Mouse (Mus musculus) heart, embryonic 10.5 days (tissue): ENCODE results near the gene Adsl. TPM values are rescaled to one million over a fixed set of nuclear protein-coding genes. Genes with fewer than 3 reads are reported as not detected.

Experiments
- DNase-seq: peaks from one replicate; pipeline ENCODE4 v3.0.0-alpha.2; 2017; ENCODE audit warnings: low spot score
- H3K27ac ChIP-seq: fragments of 300-500 bp; sonication (generic); 2 replicates; pipeline ENCODE4 v1.5.1; 2016; ENCODE audit warnings: mild to moderate bottlenecking
- H3K27me3 ChIP-seq: fragments of 300-500 bp; sonication (generic); 2 replicates; pipeline ENCODE4 v1.6.1; 2016; ENCODE audit warnings: mild to moderate bottlenecking; ENCODE audit not compliant: poor library complexity, insufficient read depth, severe bottlenecking
- H3K36me3 ChIP-seq: fragments of 300-500 bp; sonication (generic); 2 replicates; pipeline ENCODE4 v1.6.1; 2016; ENCODE audit warnings: mild to moderate bottlenecking, moderate library complexity
- H3K4me1 ChIP-seq: fragments of 300-500 bp; sonication (generic); 2 replicates; pipeline ENCODE4 v1.6.1; 2016; ENCODE audit warnings: mild to moderate bottlenecking
- H3K4me3 ChIP-seq: fragments of 300-500 bp; sonication (generic); 2 replicates; pipeline ENCODE4 v1.5.1; 2016; ENCODE audit warnings: mild to moderate bottlenecking, moderate library complexity
- H3K9me3 ChIP-seq: fragments of 300-500 bp; sonication (generic); 2 replicates; pipeline ENCODE4 v1.6.1; 2016; ENCODE audit warnings: mild to moderate bottlenecking, moderate library complexity
- WGBS: fragments of 180-500 bp; shearing (Covaris S2); methylation state at CpG from one replicate; pipeline ENCODE4 v1.1.7; 2016; 5-methylcytosine and 5-hydroxymethylcytosine counted together
- polyA plus RNA-seq: library from polyadenylated mRNA; unstranded; fragments of >200 nt; fragmentation: Nextera tagmentation; extraction: Ambion mirVana; gene quantifications from 2 replicates; pipeline ENCODE4 v1.2.1, GENCODE M21; 2016

Gene Adsl
- polyA plus RNA-seq, 1 experiment from 2014 or later, result 220 TPM

DNA sequence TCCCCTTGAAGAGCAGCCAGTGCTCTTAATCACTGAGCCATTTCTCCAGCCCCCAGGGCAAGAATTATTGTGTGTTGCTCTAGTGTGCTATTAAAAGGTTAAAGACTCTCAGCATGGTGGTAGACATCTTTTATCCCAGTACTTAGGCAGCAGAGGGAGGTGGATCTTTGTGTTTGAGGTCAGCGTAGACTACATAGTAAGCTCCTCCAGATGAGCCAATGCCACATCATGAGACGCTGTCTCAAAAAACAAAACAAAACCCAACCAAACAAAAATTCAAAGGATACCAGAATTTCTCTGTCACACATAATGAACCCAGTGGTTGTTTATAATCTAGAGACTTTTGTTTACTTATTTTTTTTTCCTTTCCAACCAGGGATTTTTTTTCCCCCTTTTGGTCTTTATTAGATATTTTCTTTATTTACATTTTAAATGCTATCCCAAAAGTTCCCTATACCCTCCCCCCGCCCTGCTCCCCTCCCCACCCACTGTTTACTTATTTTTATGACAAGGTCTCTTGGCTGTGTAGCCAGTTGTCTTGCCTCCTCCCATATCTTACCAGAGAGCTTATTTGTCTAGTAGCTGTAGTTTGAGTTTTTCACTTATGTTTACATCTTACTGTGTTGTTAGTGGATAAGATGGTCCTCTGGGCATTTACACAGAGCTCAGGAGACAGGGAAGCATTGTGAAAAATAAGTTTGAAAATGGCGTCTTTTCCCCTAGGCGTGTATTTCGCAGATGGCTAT is 48.0 kb downstream of the Adsl start:
- no peak overlapping the region for H3K4me3 ChIP-seq
- 86% methylated on average over 6 of the region's 6 CpGs for WGBS
- H3K36me3 ChIP-seq, result no peaks in the 10 kb centered on the region
- no peak for DNase-seq
- no peak overlapping the region for H3K27ac ChIP-seq
- H3K4me1 ChIP-seq, result peaks cover 10% of the 10 kb centered on the region
- no peaks in the 10 kb centered on the region for H3K9me3 ChIP-seq
- no peaks in the 10 kb centered on the region for H3K27me3 ChIP-seq

DNA sequence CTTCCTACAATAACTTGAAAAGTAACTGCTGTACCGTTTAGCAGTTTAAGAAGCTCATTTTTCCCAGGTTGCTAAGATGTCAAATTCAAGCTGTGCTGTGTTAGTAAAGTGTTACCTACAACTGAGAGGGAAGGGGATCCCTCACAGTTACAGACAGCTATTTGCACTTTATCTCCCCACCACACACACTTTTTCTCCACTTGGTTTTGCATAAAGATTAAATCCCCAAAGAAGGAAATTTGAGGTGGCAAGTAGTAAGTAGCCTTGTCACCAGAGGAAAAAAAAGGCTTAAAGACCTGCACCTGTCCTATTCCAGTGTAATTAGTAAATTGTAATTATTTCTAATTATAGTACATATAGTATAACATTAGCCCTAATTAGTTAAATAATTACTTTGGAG is 48.8 kb downstream of the Adsl start:
- Histone ChIP-seq H3K4me1 (peaks cover 10% of the 10 kb centered on the region), H3K27me3 (no peaks in the 10 kb centered on the region), H3K27ac (no peak overlapping the region), H3K4me3 (no peak overlapping the region), H3K9me3 (no peaks in the 10 kb centered on the region), H3K36me3 (no peaks in the 10 kb centered on the region)
- 41% methylated on average over 1 of the region's 1 CpGs for WGBS
- DNase-seq, result no peak

DNA sequence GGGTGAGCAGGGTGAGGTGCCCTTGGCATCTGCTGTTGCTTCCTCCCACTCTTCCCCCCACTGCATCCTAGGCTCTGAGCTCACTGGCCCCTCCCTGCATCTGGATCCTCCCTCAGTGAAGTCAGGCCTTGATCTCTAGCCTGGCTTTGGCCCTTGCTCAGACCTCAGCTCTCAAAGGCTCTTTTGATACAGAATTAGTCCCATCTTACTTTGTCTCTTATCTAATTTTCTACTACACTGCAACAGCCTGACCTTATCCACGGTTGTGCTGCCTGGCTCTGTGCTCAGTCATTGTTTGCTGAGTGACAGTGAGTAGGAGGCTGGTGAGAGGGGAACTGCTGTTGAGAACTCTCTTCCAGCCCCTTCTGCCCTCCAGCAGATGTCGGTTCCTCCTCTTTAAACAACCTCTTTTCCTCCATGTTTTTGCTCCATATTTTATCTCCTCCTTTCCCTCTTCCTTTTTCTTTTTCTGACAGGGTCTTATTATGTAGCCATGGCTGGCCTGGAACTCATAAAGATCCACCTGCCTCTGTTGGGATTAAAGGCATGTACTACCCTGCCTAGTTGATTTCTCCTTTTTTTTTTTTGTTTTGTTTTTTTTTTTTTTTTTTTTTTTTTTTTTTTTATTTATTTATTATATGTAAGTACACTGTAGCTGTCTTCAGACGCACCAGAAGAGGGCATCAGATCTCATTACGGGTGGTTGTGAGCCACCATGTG is 52.3 kb downstream of the Adsl start:
- no peaks in the 10 kb centered on the region for H3K9me3 ChIP-seq
- H3K36me3 ChIP-seq, result peaks cover 13% of the 10 kb centered on the region; the same call in 1 of the 2 replicates
- peaks cover 10% of the 10 kb centered on the region for H3K4me1 ChIP-seq
- H3K27me3 ChIP-seq, result no peaks in the 10 kb centered on the region
- 0 out of 2 replicates have a peak overlapping the region, but pooled peaks have one; percentile 36 for H3K27ac ChIP-seq
- no peak overlapping the region for H3K4me3 ChIP-seq
- WGBS, result 28% methylated on average over 3 of the region's 4 CpGs
- no peak for DNase-seq

DNA sequence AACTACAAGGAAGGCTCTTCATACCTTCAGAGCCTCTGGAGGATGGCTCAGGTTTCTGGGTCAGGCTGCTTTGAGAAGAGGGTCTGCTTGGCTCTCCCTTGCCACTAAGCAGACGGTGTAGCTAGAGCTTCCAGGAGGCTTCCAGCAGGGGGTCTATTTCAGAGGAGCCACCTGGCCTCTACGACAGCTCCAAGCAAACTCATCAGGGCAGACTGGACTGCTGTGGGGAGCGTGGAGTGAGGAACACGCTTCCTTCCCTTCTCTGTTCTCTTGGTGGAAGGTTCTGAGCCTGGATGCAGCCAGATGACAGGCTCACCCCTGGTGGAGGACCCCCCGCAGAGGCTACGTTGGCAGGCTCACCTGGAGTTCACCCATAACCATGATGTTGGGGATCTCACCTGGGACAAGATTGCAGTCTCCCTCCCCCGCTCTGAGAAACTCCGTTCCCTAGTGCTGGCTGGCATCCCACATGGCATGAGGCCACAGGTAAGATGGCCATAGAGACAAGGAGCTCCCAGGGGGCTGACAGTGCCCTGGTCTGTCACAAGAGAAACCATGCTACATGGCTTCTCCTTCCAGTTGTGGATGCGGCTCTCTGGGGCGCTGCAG is 57.9 kb downstream of the Adsl start:
- peak; percentile 67 for DNase-seq
- Histone ChIP-seq H3K36me3 (peaks cover 49% of the 10 kb centered on the region), H3K27ac (no peak overlapping the region), H3K4me3 (no peak overlapping the region), H3K4me1 (peaks cover 11% of the 10 kb centered on the region; the same call in 1 of the 2 replicates), H3K27me3 (0 out of 2 replicates have a peak, but pooled peaks cover 4% of the 10 kb centered on the region), H3K9me3 (no peaks in the 10 kb centered on the region)
- 81% methylated on average over 10 of the region's 10 CpGs for WGBS

DNA sequence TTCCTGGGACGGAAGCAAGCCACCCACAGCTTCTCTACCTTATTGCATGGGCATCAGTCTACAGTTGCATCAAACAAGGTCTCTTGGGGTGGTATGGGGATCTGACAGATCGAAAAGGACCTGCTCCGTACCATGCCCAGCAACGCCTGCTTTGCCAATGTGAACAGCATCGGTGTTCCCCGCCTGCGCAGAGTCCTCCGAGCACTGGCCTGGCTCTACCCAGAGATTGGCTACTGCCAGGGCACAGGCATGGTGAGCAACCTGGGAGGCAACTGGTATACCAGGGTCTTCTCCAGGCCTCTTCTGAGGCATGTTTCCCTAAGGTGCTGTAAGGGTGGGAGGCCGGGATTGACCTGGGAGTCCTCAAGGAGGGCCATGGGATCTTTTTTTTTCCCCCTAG is 59.0 kb downstream of the Adsl start:
- Histone ChIP-seq H3K9me3 (no peaks in the 10 kb centered on the region), H3K27ac (no peak overlapping the region), H3K27me3 (0 out of 2 replicates have a peak, but pooled peaks cover 4% of the 10 kb centered on the region), H3K36me3 (peaks cover 59% of the 10 kb centered on the region), H3K4me3 (no peak overlapping the region), H3K4me1 (peaks cover 11% of the 10 kb centered on the region; the same call in 1 of the 2 replicates)
- 94% methylated on average over 9 of the region's 9 CpGs for WGBS
- DNase-seq, result peak; percentile 62

DNA sequence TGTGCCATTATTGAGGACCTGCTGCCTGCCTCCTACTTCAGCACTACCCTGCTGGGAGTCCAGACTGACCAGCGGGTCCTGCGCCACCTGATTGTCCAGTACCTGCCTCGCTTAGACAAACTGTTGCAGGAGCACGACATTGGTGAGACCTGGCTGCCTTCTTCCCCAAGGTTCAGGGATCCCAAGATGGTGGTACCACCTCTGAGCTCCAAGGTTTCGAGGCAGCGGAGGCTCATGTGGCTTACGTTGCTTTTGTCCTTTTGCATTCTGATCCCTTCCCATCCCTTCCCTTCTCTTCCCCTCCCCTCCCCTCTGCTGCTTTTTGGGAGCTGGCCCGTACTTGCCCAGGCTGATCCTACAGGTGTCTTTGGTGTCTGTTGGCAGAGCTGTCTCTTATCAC is 59.6 kb downstream of the Adsl start:
- 87% methylated on average over 8 of the region's 8 CpGs for WGBS
- DNase-seq, result peak; percentile 67
- H3K36me3 ChIP-seq, result peaks cover 60% of the 10 kb centered on the region
- 0 out of 2 replicates have a peak, but pooled peaks cover 4% of the 10 kb centered on the region for H3K27me3 ChIP-seq
- no peak overlapping the region for H3K4me3 ChIP-seq
- H3K27ac ChIP-seq, result no peak overlapping the region
- H3K9me3 ChIP-seq, result no peaks in the 10 kb centered on the region
- peaks cover 11% of the 10 kb centered on the region; the same call in 1 of the 2 replicates for H3K4me1 ChIP-seq

DNA sequence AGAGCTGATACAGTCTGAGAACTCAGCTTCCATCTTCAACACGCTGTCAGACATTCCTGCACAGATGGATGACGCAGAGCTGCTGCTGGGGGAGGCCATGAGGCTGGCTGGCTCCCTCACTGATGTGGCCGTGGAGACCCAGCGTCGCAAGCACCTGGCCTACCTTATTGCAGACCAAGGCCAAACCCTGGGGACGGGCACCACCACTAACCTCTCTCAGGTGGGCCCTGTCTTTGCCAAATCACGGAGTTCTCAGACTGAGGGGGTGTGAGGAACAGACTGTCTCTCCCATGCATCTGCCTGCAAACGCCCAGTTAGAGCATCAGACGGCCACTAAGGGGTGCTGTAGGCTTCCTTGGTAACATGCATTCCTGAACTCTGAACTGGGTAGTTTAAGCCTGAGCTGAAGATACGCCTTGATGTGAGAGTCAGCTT is 60.4 kb downstream of the Adsl start:
- peak; percentile 68 for DNase-seq
- H3K9me3 ChIP-seq, result no peaks in the 10 kb centered on the region
- H3K4me1 ChIP-seq, result peaks cover 14% of the 10 kb centered on the region; the same call in 1 of the 2 replicates
- 0 out of 2 replicates have a peak, but pooled peaks cover 4% of the 10 kb centered on the region for H3K27me3 ChIP-seq
- no peak overlapping the region for H3K4me3 ChIP-seq
- peaks cover 61% of the 10 kb centered on the region for H3K36me3 ChIP-seq
- WGBS, result 57% methylated on average over 10 of the region's 10 CpGs
- no peak overlapping the region for H3K27ac ChIP-seq

DNA sequence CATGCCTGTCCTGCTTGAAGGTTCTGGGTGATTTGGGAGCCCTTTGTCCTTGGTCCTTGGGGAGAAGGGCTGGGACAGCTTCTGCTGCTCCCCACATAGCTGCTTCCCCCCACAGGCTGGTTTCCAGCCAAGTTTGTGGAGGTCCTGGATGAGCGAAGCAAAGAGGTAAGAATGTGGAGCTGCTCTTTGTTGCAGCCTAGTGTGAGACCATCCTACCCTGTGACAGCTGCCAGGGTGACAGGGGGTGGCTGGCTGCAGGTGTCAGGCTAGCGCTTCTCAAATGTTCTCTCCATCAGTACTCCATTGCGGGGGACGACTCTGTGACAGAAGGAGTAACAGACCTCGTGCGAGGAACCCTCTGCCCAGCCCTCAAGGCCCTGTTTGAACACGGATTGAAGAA is 61.8 kb downstream of the Adsl start:
- Histone ChIP-seq H3K4me3 (no peak overlapping the region), H3K27ac (no peak overlapping the region), H3K9me3 (no peaks in the 10 kb centered on the region), H3K36me3 (peaks cover 69% of the 10 kb centered on the region), H3K27me3 (0 out of 2 replicates have a peak, but pooled peaks cover 4% of the 10 kb centered on the region), H3K4me1 (peaks cover 14% of the 10 kb centered on the region; the same call in 1 of the 2 replicates)
- no peak for DNase-seq
- WGBS, result 83% methylated on average over 7 of the region's 7 CpGs

DNA sequence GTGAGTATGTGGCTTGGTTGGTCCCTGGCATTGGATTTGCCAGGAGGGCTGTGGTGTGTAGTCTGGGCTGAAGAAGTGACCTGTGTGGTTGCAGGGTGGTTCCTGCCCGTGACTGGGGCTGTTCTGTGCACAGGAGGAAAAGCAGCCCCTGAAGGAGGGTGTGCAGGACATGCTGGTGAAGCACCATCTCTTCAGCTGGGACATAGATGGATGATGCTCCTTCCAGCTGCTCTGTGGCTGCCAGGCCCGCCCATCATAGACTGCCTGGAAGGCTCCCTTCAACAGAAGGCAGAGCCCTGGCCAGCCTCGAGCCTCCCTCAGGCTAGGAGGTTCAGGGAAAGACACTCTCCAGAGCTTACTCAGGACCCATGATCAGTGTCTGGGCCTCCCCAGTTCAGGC is 63.2 kb downstream of the Adsl start:
- no peaks in the 10 kb centered on the region for H3K9me3 ChIP-seq
- DNase-seq, result no peak
- H3K4me1 ChIP-seq, result peaks cover 14% of the 10 kb centered on the region; the same call in 1 of the 2 replicates
- H3K36me3 ChIP-seq, result peaks cover 79% of the 10 kb centered on the region
- 63% methylated on average over 3 of the region's 3 CpGs for WGBS
- H3K27me3 ChIP-seq, result 0 out of 2 replicates have a peak, but pooled peaks cover 3% of the 10 kb centered on the region
- no peak overlapping the region for H3K27ac ChIP-seq
- no peak overlapping the region for H3K4me3 ChIP-seq

DNA sequence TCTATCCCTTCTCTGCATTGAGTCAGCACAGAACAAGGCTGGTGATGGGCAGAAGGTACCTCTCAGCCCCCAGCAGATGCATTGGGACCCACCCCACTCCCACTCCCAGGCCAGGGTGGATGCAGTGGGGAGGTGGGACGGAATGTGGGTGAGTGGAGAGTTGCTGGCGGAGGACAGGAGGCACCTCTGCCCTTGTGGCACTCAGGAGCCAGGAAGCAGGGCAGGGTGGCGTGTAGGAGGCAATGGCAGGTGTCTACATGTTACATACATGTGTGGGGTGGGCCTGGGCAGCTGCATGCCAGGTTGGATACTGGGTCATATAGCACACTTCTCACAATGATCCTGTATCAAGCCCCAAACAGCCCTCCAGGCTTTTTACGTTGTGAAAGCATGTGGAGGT is 64.1 kb downstream of the Adsl start:
- Histone ChIP-seq H3K9me3 (no peaks in the 10 kb centered on the region), H3K4me1 (peaks cover 14% of the 10 kb centered on the region; the same call in 1 of the 2 replicates), H3K36me3 (peaks cover 84% of the 10 kb centered on the region), H3K27ac (no peak overlapping the region), H3K4me3 (no peak overlapping the region), H3K27me3 (no peaks in the 10 kb centered on the region)
- 85% methylated on average over 4 of the region's 4 CpGs for WGBS
- no peak for DNase-seq

DNA sequence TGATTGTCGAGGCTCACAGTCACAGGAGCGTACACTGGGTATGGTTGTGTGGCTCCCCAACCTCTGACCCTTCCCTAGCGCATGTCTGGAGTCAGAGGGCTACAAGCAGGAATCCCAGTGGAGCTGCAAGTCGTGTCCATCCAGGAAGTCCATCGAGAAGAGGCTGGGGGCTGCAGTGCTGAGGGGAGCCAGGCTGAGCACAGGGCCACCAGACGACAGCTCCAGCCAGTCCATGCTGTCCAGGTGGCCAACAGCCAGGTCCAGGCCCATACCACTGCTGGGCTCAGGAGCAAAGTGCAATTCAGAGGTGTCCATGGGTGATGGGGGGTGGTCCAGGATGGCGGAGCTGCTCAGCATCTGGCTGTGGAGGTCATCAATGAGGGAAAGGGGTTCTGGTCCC is 64.9 kb downstream of the Adsl start:
- 83% methylated on average over 7 of the region's 7 CpGs for WGBS
- H3K36me3 ChIP-seq, result peaks cover 88% of the 10 kb centered on the region
- DNase-seq, result no peak
- H3K9me3 ChIP-seq, result no peaks in the 10 kb centered on the region
- no peak overlapping the region for H3K27ac ChIP-seq
- peaks cover 14% of the 10 kb centered on the region; the same call in 1 of the 2 replicates for H3K4me1 ChIP-seq
- H3K4me3 ChIP-seq, result no peak overlapping the region
- H3K27me3 ChIP-seq, result no peaks in the 10 kb centered on the region

DNA sequence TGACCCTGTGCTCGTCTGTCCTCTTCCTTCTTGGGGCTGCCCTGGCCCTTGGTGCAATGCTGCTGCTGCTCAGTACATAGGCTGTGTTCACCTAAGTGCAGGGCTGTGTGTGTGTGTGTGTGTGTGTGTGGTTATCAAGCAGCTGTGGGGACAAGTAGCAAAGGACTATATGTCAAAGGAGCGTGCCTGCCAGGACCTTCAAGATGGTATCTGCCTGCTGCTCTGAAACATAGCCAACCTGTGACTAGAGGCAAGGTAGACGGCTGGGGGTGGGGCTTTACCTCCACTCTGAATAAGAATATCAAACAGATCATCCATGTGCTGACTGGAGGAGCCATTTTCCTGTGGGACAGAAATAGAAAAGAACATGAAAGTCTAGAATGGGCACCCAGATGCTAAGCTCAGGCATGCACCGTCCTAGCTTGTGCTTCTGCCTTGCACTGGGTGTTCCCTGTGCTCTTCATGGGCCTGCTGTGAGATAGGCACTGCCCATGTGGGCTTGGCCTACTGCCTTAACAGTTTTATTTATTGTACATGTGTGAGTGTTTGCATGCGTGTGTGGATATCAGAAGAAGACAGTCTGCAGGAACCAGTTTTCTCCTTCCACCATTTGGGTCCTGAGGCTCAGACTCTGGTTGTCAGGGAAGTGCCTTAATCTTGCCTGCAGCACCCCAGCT is 66.9 kb downstream of the Adsl start:
- no peak for DNase-seq
- Histone ChIP-seq H3K27me3 (no peaks in the 10 kb centered on the region), H3K4me1 (0 out of 2 replicates have a peak, but pooled peaks cover 3% of the 10 kb centered on the region), H3K9me3 (no peaks in the 10 kb centered on the region), H3K36me3 (peaks cover 92% of the 10 kb centered on the region), H3K4me3 (no peak overlapping the region), H3K27ac (no peak overlapping the region)
- WGBS, result 84% methylated on average over 5 of the region's 5 CpGs
